Mouse (Mus musculus): ENCODE measurements around the gene AI467606. TPM values are rescaled to one million over a fixed set of nuclear protein-coding genes. Genes with fewer than 3 reads are reported as not detected.

The AI467606 gene
- under 1 TPM; 0.08 to 0.25 TPM for polyA plus RNA-seq (2012; fragmentation: generic; extraction: Trizol)

GRCm38 (mm10) chr7:127091114-127091896 is at the start of gene AI467606:
AI467606 (plus strand) TSS chr7:127091359.

GRCm38 (mm10) chr7:127041851-127042672 is 49.1 kb upstream of the AI467606 start, which contains the start of gene Kif22:
Kif22 (minus strand) TSS chr7:127042471.

GRCm38 (mm10) chr7:127087278-127088010 is 3.7 kb upstream of the AI467606 start, which contains the start of gene Zg16:
Zg16 (minus strand) TSS chr7:127087328.

DNA sequence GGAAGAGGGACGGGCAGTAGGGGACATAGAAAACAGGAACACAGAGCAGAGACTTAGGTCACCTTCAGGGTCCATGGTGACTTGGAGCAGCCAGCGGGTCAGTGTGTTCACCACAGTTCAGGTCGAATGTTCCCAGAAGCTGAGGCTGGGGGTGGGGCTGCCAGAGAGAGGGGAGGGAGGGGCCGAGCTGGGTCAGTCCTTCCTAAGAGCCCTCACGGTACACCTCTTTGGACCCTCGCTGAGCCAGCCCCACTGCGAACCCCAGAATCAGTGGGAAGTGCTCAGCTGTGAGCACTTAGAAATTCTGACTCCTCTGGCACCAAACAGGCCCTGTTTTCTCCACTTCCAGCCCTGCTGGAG is 30.7 kb downstream of the AI467606 start, which contains the start of gene Qprt:
Gene Qprt (minus strand): TSS at position 316 of the 360 bp plus-strand sequence.

DNA sequence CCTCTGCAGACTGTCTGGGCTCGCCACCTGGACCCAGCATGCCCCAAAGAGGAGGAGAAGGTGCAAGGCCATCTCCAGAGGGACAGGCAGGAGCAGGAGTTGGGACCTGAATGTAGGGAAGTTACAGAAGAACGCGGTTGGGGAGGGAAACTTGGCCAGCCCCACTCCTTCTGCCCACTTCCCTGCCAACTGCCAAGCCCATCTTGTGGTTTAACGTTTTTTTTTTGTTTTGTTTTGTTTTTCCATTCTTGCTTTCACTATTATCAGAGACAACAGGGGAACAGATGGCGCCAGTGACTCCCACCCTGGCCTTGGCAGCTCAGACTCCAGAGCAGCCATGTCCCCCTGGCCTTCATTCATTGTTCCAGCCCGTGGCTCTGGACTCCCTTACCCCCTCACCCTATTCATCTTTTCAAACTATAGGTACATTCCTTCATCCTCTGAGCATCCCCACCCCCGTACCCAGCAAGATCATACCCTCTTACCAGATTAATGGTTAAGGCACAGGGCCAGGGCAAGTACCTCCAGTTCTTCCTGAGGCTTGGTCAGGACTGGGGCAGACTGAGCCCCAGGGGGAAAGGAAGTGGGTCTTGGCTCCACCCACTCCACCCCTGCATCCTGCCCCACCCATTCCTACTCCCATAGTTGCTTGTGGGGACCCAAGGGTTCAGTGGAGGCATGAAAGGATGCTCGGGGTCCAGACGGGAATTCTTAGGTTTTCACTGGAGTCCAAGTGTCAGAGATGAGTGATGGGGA is 46.3 kb downstream of the AI467606 start, which contains the start of gene Spn:
Gene Spn (minus strand): TSS at position 562 of the 756 bp plus-strand sequence.

Other genes starting within 250 kb of the AI467606 start
- not detected for gene Doc2a, start 243.9 kb upstream of the AI467606 start, polyA plus RNA-seq (2012; fragmentation: generic; extraction: Trizol)
- 10 to 100 TPM; 10.8 to 24.2 TPM for gene Hirip3, start 229.4 kb upstream of the AI467606 start, polyA plus RNA-seq (2012; fragmentation: generic; extraction: Trizol)
- 10 to 100 TPM; 65.9 to 98.4 TPM for gene Ino80e, start 229.0 kb upstream of the AI467606 start, polyA plus RNA-seq (2012; fragmentation: generic; extraction: Trizol)
- 10 to 100 TPM; 10.1 to 53.2 TPM for gene Taok2, start 206.7 kb upstream of the AI467606 start, polyA plus RNA-seq (2012; fragmentation: generic; extraction: Trizol)
- 10 to 100 TPM; 27.0 to 35.9 TPM for gene Tmem219, start 168.4 kb upstream of the AI467606 start, polyA plus RNA-seq (2012; fragmentation: generic; extraction: Trizol)
- 10 to 100 TPM in 1 of 2 experiments, 1 to 10 TPM in 1; 5.7 to 11.3 TPM for gene Kctd13, start 162.5 kb upstream of the AI467606 start, polyA plus RNA-seq (2012; fragmentation: generic; extraction: Trizol)
- under 1 TPM; 0.02 to 0.05 TPM for gene Asphd1, start 141.8 kb upstream of the AI467606 start, polyA plus RNA-seq (2012; fragmentation: generic; extraction: Trizol)
- under 1 TPM; 0.04 to 0.25 TPM for gene Sez6l2, start 140.8 kb upstream of the AI467606 start, polyA plus RNA-seq (2012; fragmentation: generic; extraction: Trizol)
- 10 to 100 TPM; 88.2 to 97.1 TPM for gene Cdipt, start 115.4 kb upstream of the AI467606 start, polyA plus RNA-seq (2012; fragmentation: generic; extraction: Trizol)
- gene Cdiptos, start 115.3 kb upstream of the AI467606 start, polyA plus RNA-seq (2012; fragmentation: generic; extraction: Trizol), result under 1 TPM; 0.47 to 0.64 TPM
- gene Mvp, start 76.7 kb upstream of the AI467606 start, polyA plus RNA-seq (2012; fragmentation: generic; extraction: Trizol), result 10 to 100 TPM; 49.1 to 81.7 TPM
- gene Pagr1b, start 74.9 kb upstream of the AI467606 start, polyA plus RNA-seq (2012; fragmentation: generic; extraction: Trizol), result under 1 TPM in 1 of 2 experiments, not detected in 1; 0.55 TPM
- gene Pagr1a, start 74.0 kb upstream of the AI467606 start, polyA plus RNA-seq (2012; fragmentation: generic; extraction: Trizol), result 10 to 100 TPM; 14.8 to 18.0 TPM
- 10 to 100 TPM; 28.7 to 44.7 TPM for gene Gm42742, start 70.3 kb upstream of the AI467606 start, polyA plus RNA-seq (2012; fragmentation: generic; extraction: Trizol)
- under 1 TPM in 1 of 2 experiments, not detected in 1; 0.44 TPM for gene Prrt2, start 70.1 kb upstream of the AI467606 start, polyA plus RNA-seq (2012; fragmentation: generic; extraction: Trizol)
- gene Maz, start 64.3 kb upstream of the AI467606 start, polyA plus RNA-seq (2012; fragmentation: generic; extraction: Trizol), result 100 to 1,000 TPM; 130 to 150 TPM
- 10 to 100 TPM; 51.4 to 57.4 TPM for gene Kif22, start 48.9 kb upstream of the AI467606 start, polyA plus RNA-seq (2012; fragmentation: generic; extraction: Trizol)
- not detected for gene Zg16, start 4.0 kb upstream of the AI467606 start, polyA plus RNA-seq (2012; fragmentation: generic; extraction: Trizol)
- under 1 TPM in 1 of 2 experiments, not detected in 1; 0.11 TPM for gene Qprt, start 30.9 kb downstream of the AI467606 start, polyA plus RNA-seq (2012; fragmentation: generic; extraction: Trizol)
- 1 to 10 TPM; 2.9 to 7.1 TPM for gene Spn, start 46.5 kb downstream of the AI467606 start, polyA plus RNA-seq (2012; fragmentation: generic; extraction: Trizol)
- gene Cd2bp2, start 104.7 kb downstream of the AI467606 start, polyA plus RNA-seq (2012; fragmentation: generic; extraction: Trizol), result 10 to 100 TPM; 39.6 to 40.3 TPM
- 10 to 100 TPM; 29.3 to 41.2 TPM for gene Tbc1d10b, start 117.1 kb downstream of the AI467606 start, polyA plus RNA-seq (2012; fragmentation: generic; extraction: Trizol)
- gene Mylpf, start 117.5 kb downstream of the AI467606 start, polyA plus RNA-seq (2012; fragmentation: generic; extraction: Trizol), result 1 to 10 TPM in 1 of 2 experiments, under 1 TPM in 1; 0.81 to 2.0 TPM
- 10 to 100 TPM; 10.4 to 16.5 TPM for gene Zfp553, start 141.7 kb downstream of the AI467606 start, polyA plus RNA-seq (2012; fragmentation: generic; extraction: Trizol)
- gene Sept1, start 141.8 kb downstream of the AI467606 start, polyA plus RNA-seq (2012; fragmentation: generic; extraction: Trizol), result 1 to 10 TPM; 2.3 to 7.7 TPM
- 10 to 100 TPM; 53.6 to 86.7 TPM for gene Zfp771, start 152.9 kb downstream of the AI467606 start, polyA plus RNA-seq (2012; fragmentation: generic; extraction: Trizol)
- gene Dctpp1, start 169.3 kb downstream of the AI467606 start, polyA plus RNA-seq (2012; fragmentation: generic; extraction: Trizol), result 100 to 1,000 TPM in 1 of 2 experiments, 10 to 100 TPM in 1; 89.3 to 405 TPM
- gene Sephs2, start 182.7 kb downstream of the AI467606 start, polyA plus RNA-seq (2012; fragmentation: generic; extraction: Trizol), result 10 to 100 TPM; 11.8 to 13.4 TPM
- under 1 TPM in 1 of 2 experiments, not detected in 1; 0.18 TPM for gene Itgal, start 204.9 kb downstream of the AI467606 start, polyA plus RNA-seq (2012; fragmentation: generic; extraction: Trizol)

Measured in C3H10T1/2 (cell line).